Mouse (Mus musculus): ENCODE measurements around the gene Hip1.
"Not testable (repeated sequence)": the region's sequence is repeated elsewhere in the genome, so short reads cannot be mapped to it uniquely, and the experiment has no call there.

The Hip1 gene

GRCm38 (mm10) chr5:135489695-135490294 lies 55.1 kb downstream of the Hip1 start:
- DNase-seq, result no peak

GRCm38 (mm10) chr5:135488881-135489694 lies 55.8 kb downstream of the Hip1 start:
- DNase-seq, result peak; percentile 88

GRCm38 (mm10) chr5:135488222-135488880 lies 56.6 kb downstream of the Hip1 start:
- DNase-seq, result peak; percentile 40

- DNase-seq, result no peak
Observed at GRCm38 (mm10) chr5:135485289-135485688, 59.6 kb downstream of the Hip1 start.

GRCm38 (mm10) chr5:135483865-135484264 lies 61.1 kb downstream of the Hip1 start:
- DNase-seq, result not testable (repeated sequence)

GRCm38 (mm10) chr5:135478877-135479600 lies 65.9 kb downstream of the Hip1 start:
- no peak for DNase-seq

GRCm38 (mm10) chr5:135476199-135476598 lies 68.7 kb downstream of the Hip1 start:
- DNase-seq, result no peak

- DNase-seq, result no peak
Observed at GRCm38 (mm10) chr5:135472405-135472804, 72.5 kb downstream of the Hip1 start.

GRCm38 (mm10) chr5:135471747-135472146 lies 73.2 kb downstream of the Hip1 start:
- no peak for DNase-seq

GRCm38 (mm10) chr5:135468280-135468679 lies 76.6 kb downstream of the Hip1 start:
- no peak for DNase-seq

GRCm38 (mm10) chr5:135465833-135466291 lies 79.1 kb downstream of the Hip1 start:
- peak; percentile 59 for DNase-seq

GRCm38 (mm10) chr5:135463380-135463779 lies 81.5 kb downstream of the Hip1 start:
- DNase-seq, result no peak

- no peak for DNase-seq
Observed at GRCm38 (mm10) chr5:135460833-135461173, 84.1 kb downstream of the Hip1 start.

- DNase-seq, result peak; percentile 81
Observed at GRCm38 (mm10) chr5:135460152-135460832, 84.6 kb downstream of the Hip1 start.

- DNase-seq, result peak; percentile 65
Observed at GRCm38 (mm10) chr5:135459486-135459885, 85.4 kb downstream of the Hip1 start.

- DNase-seq, result no peak
Observed at GRCm38 (mm10) chr5:135457961-135458360, 87.0 kb downstream of the Hip1 start.

GRCm38 (mm10) chr5:135456515-135456914 lies 88.4 kb downstream of the Hip1 start:
- no peak for DNase-seq

GRCm38 (mm10) chr5:135454256-135454655 lies 90.7 kb downstream of the Hip1 start:
- no peak for DNase-seq

- DNase-seq, result not testable (repeated sequence)
Observed at GRCm38 (mm10) chr5:135451559-135451958, 93.4 kb downstream of the Hip1 start.

GRCm38 (mm10) chr5:135451100-135451499 lies 93.8 kb downstream of the Hip1 start:
- DNase-seq, result no peak

GRCm38 (mm10) chr5:135445755-135446154 lies 99.2 kb downstream of the Hip1 start:
- no peak for DNase-seq

GRCm38 (mm10) chr5:135442430-135442829 lies 102.5 kb downstream of the Hip1 start:
- DNase-seq, result peak; percentile 81

All from kidney, postnatal 10 days (tissue).